Comparison of ENCODE assay signal across 28 mouse cellular contexts in the genomic region with DNA sequence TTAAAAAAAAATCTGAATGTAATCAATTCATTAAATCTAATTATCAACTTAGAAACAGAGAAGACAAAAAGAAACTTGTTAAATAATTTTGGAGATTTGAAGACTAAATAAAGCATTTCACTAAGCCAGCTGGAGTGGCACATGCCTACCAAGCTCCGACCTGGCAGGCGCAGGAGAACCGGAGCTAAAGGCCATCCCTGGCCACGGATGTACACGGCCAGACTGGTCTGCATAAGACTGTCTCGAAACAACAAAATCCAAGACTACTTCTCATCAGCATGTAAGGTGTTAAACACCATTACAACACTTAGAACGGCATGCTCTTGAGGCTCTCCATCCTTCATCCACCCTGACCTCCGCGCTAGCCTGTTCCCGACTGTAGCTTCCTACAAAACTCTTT. TPM values are rescaled to one million over a fixed set of nuclear protein-coding genes. Genes with fewer than 3 reads are reported as not detected.
DNase-seq lines count a peak whose midpoint lies in the region; ATAC-seq and TF ChIP-seq lines count a peak whose summit lies in the region.
"Had no signal": no experiment of that assay in that cellular context is flagged by ENCODE, and none has a peak within 500 bp of the region (broad histone marks: within the 10 kb centered on the region; RNA-seq: fewer than 3 reads in every experiment).

No protein-coding gene starts in this region.

- WGBS in forebrain, embryonic 16.5 days = 85% methylated on average over 10 of the region's 10 CpGs
- 89% methylated on average over 10 of the region's 10 CpGs for WGBS in forebrain, embryonic 15.5 days
- WGBS in midbrain, embryonic 16.5 days = 89% methylated on average over 10 of the region's 10 CpGs
- WGBS in midbrain, postnatal 0 days = 87% methylated on average over 10 of the region's 10 CpGs
- 88% methylated on average over 10 of the region's 10 CpGs for WGBS in neural tube, embryonic 15.5 days

- DNase-seq in layer of hippocampus, adult 2 months (ENCODE audit: low spot score in 2 of 2) = no peak
- no peak for DNase-seq in layer of hippocampus, adult 9-10 months (ENCODE audit: low spot score)
- no peak for DNase-seq in midbrain, postnatal 0 days (ENCODE audit: low spot score)
- DNase-seq in ovary, postnatal 10 days (ENCODE audit: low spot score) = no peak
- DNase-seq: adrenal gland, adult 2 months; adrenal gland, postnatal 14 days; cerebellum, adult 11 months; embryo, embryonic 11 days; forebrain, postnatal 0 days; gastrocnemius, adult 2 months; gastrocnemius, postnatal 14 days; heart, adult 18-20 months; heart, postnatal 10 days; heart, postnatal 36 days had no signal

- TF ChIP-seq CTCF in layer of hippocampus, adult 2 months (conservative IDR thresholded peaks at IDR 0.05) = no peak
- TF ChIP-seq CTCF in midbrain, postnatal 0 days (IDR thresholded peaks at IDR 0.05) = no peak

- no peaks in the 10 kb centered on the region for H3K27me3 ChIP-seq in forebrain, embryonic 16.5 days (replicated peaks; ENCODE audit: control insufficient read depth, insufficient read depth, low read length)
- no peaks in the 10 kb centered on the region for H3K27me3 ChIP-seq in forebrain, embryonic 15.5 days
- no peaks in the 10 kb centered on the region for H3K27me3 ChIP-seq in midbrain, embryonic 16.5 days (ENCODE audit: control insufficient read depth, insufficient read depth, low read depth, low read length)
- H3K27me3 ChIP-seq in midbrain, postnatal 0 days (ENCODE audit: insufficient read depth, low read length) = no peaks in the 10 kb centered on the region
- no peaks in the 10 kb centered on the region for H3K27me3 ChIP-seq in neural tube, embryonic 15.5 days (replicated peaks)
- H3K27me3 ChIP-seq: embryonic facial prominence, embryonic 13.5 days; forebrain, embryonic 12.5 days; heart, embryonic 12.5 days; heart, embryonic 15.5 days had no signal

- ATAC-seq in forebrain, embryonic 16.5 days = 0 out of 2 replicates have a peak, but pooled peaks have one; percentile 18
- ATAC-seq in forebrain, embryonic 15.5 days (replicated peaks) = no peak
- ATAC-seq in midbrain, embryonic 16.5 days = peak; percentile 58; the same call in 1 of the 2 replicates
- no peak for ATAC-seq in midbrain, postnatal 0 days (ENCODE audit: low FRiP score)
- 0 out of 2 replicates have a peak, but pooled peaks have one; percentile 31 for ATAC-seq in neural tube, embryonic 15.5 days (ENCODE audit: low FRiP score)
- ATAC-seq: CD4-positive, CD25-positive, alpha-beta regulatory T cell, adult 4 months; forebrain, postnatal 0 days; inflammation-experienced regulatory T-cells, adult 6 months had no signal

- H3K4me3 ChIP-seq in forebrain, embryonic 16.5 days (replicated peaks; ENCODE audit: low read length) = no peak overlapping the region
- H3K4me3 ChIP-seq in forebrain, embryonic 15.5 days = no peak overlapping the region
- no peak overlapping the region for H3K4me3 ChIP-seq in layer of hippocampus, adult 2 months
- no peak overlapping the region for H3K4me3 ChIP-seq in midbrain, embryonic 16.5 days (ENCODE audit: low read depth, low read length)
- no peak overlapping the region for H3K4me3 ChIP-seq in midbrain, postnatal 0 days (ENCODE audit: low read depth, low read length)
- H3K4me3 ChIP-seq in neural tube, embryonic 15.5 days (replicated peaks) = no peak overlapping the region
- H3K4me3 ChIP-seq: embryonic facial prominence, embryonic 10.5 days; embryonic facial prominence, embryonic 13.5 days; erythroblast, embryonic 14.5 days; forebrain, embryonic 12.5 days; gastrocnemius, adult 2 months; heart, embryonic 12.5 days; heart, embryonic 15.5 days; hindbrain, embryonic 10.5 days had no signal

- H3K4me1 ChIP-seq in forebrain, embryonic 16.5 days (replicated peaks; ENCODE audit: control insufficient read depth, insufficient read depth, low read length) = peaks cover 9% of the 10 kb centered on the region
- H3K4me1 ChIP-seq in forebrain, embryonic 15.5 days = peaks cover 27% of the 10 kb centered on the region
- peaks cover 8% of the 10 kb centered on the region for H3K4me1 ChIP-seq in midbrain, embryonic 16.5 days (ENCODE audit: control insufficient read depth, insufficient read depth, low read length)
- H3K4me1 ChIP-seq in midbrain, postnatal 0 days (ENCODE audit: insufficient read depth, low read length) = peaks cover 3% of the 10 kb centered on the region; the same call in 1 of the 2 replicates
- peaks cover 24% of the 10 kb centered on the region; the same call in 1 of the 2 replicates for H3K4me1 ChIP-seq in neural tube, embryonic 15.5 days
- H3K4me1 ChIP-seq: embryonic facial prominence, embryonic 10.5 days had no signal

- no peak overlapping the region for H3K27ac ChIP-seq in forebrain, embryonic 16.5 days (ENCODE audit: low read length)
- no peak overlapping the region for H3K27ac ChIP-seq in forebrain, embryonic 15.5 days (replicated peaks)
- 0 out of 2 replicates have a peak overlapping the region, but pooled peaks have one; percentile 23 for H3K27ac ChIP-seq in layer of hippocampus, adult 2 months
- no peak overlapping the region for H3K27ac ChIP-seq in midbrain, embryonic 16.5 days (ENCODE audit: low read length)
- H3K27ac ChIP-seq in midbrain, postnatal 0 days (ENCODE audit: low read depth, low read length) = no peak overlapping the region
- no peak overlapping the region for H3K27ac ChIP-seq in neural tube, embryonic 15.5 days (replicated peaks)
- H3K27ac ChIP-seq: embryonic facial prominence, embryonic 10.5 days; embryonic facial prominence, embryonic 13.5 days; forebrain, embryonic 12.5 days; gastrocnemius, adult 2 months; heart, embryonic 15.5 days; hindbrain, embryonic 10.5 days; hindbrain, embryonic 14.5 days had no signal

- no peaks in the 10 kb centered on the region for H3K9me3 ChIP-seq in forebrain, embryonic 16.5 days (ENCODE audit: control insufficient read depth, low read length)
- no peaks in the 10 kb centered on the region for H3K9me3 ChIP-seq in forebrain, embryonic 15.5 days
- no peaks in the 10 kb centered on the region for H3K9me3 ChIP-seq in midbrain, embryonic 16.5 days (replicated peaks; ENCODE audit: control insufficient read depth, low read length, poor library complexity, severe bottlenecking)
- no peaks in the 10 kb centered on the region for H3K9me3 ChIP-seq in midbrain, postnatal 0 days (ENCODE audit: low read length)
- no peaks in the 10 kb centered on the region for H3K9me3 ChIP-seq in neural tube, embryonic 15.5 days (replicated peaks)
- H3K9me3 ChIP-seq: embryonic facial prominence, embryonic 10.5 days; embryonic facial prominence, embryonic 13.5 days; forebrain, embryonic 12.5 days; heart, embryonic 12.5 days; heart, embryonic 15.5 days; hindbrain, embryonic 10.5 days had no signal

- H3K9ac ChIP-seq in forebrain, embryonic 16.5 days (replicated peaks; ENCODE audit: low read depth, low read length) = no peak overlapping the region
- H3K9ac ChIP-seq in forebrain, embryonic 15.5 days (replicated peaks) = no peak overlapping the region
- no peak overlapping the region for H3K9ac ChIP-seq in midbrain, embryonic 16.5 days (ENCODE audit: low read depth, low read length)
- no peak overlapping the region for H3K9ac ChIP-seq in midbrain, postnatal 0 days (replicated peaks; ENCODE audit: low read length, poor library complexity, severe bottlenecking)
- H3K9ac ChIP-seq in neural tube, embryonic 15.5 days (replicated peaks) = no peak overlapping the region
- H3K9ac ChIP-seq: embryonic facial prominence, embryonic 13.5 days; forebrain, embryonic 12.5 days; forebrain, postnatal 0 days; heart, embryonic 12.5 days; heart, embryonic 15.5 days; hindbrain, embryonic 14.5 days had no signal

- no peaks in the 10 kb centered on the region for H3K36me3 ChIP-seq in forebrain, embryonic 16.5 days (ENCODE audit: control insufficient read depth, insufficient read depth)
- 0 out of 2 replicates have a peak, but pooled peaks cover 4% of the 10 kb centered on the region for H3K36me3 ChIP-seq in forebrain, embryonic 15.5 days
- H3K36me3 ChIP-seq in midbrain, embryonic 16.5 days (ENCODE audit: control insufficient read depth, insufficient read depth, low read length) = 0 out of 2 replicates have a peak, but pooled peaks cover 2% of the 10 kb centered on the region
- H3K36me3 ChIP-seq in midbrain, postnatal 0 days (ENCODE audit: insufficient read depth, low read length) = peaks cover 5% of the 10 kb centered on the region
- peaks cover 5% of the 10 kb centered on the region; the same call in 1 of the 2 replicates for H3K36me3 ChIP-seq in neural tube, embryonic 15.5 days
- H3K36me3 ChIP-seq: heart, embryonic 15.5 days had no signal

- no peak overlapping the region for H3K4me2 ChIP-seq in forebrain, embryonic 16.5 days (ENCODE audit: low read length)
- H3K4me2 ChIP-seq in forebrain, embryonic 15.5 days (replicated peaks) = no peak overlapping the region
- H3K4me2 ChIP-seq in midbrain, embryonic 16.5 days (ENCODE audit: low read length) = no peak overlapping the region
- no peak overlapping the region for H3K4me2 ChIP-seq in midbrain, postnatal 0 days (ENCODE audit: low read depth, low read length, poor library complexity, severe bottlenecking)
- no peak overlapping the region for H3K4me2 ChIP-seq in neural tube, embryonic 15.5 days
- H3K4me2 ChIP-seq: embryonic facial prominence, embryonic 13.5 days; forebrain, embryonic 12.5 days; heart, embryonic 12.5 days; heart, embryonic 15.5 days; hindbrain, embryonic 14.5 days had no signal

RNA-seq across cellular contexts. Expression of a gene that starts 11.2 kb away (rescaled TPM):
- polyA plus RNA-seq in forebrain, embryonic 16.5 days (2015; fragmentation: Nextera tagmentation; extraction: Ambion mirVana) = 30.8 and 32.0 TPM in 2 replicates
- 27.8 and 27.9 TPM in 2 replicates for polyA plus RNA-seq in forebrain, embryonic 15.5 days (2015; fragmentation: Nextera tagmentation; extraction: Ambion mirVana)
- 100 to 1,000 TPM; 132 to 141 TPM for total RNA-seq in layer of hippocampus, adult 2 months (2021)
- polyA plus RNA-seq in midbrain, embryonic 16.5 days (2015; fragmentation: Nextera tagmentation; extraction: Ambion mirVana) = 27.2 and 32.3 TPM in 2 replicates
- total RNA-seq in midbrain, postnatal 0 days (2014; rRNA removed) = 137 and 143 TPM in 2 replicates
- polyA plus RNA-seq in midbrain, postnatal 0 days (2015; fragmentation: Nextera tagmentation; extraction: Ambion mirVana) = 19.0 and 21.9 TPM in 2 replicates
- polyA plus RNA-seq in neural tube, embryonic 15.5 days (2015; fragmentation: Nextera tagmentation; extraction: Ambion mirVana) = 23.1 and 27.1 TPM in 2 replicates

Comparison
In these comparisons a context has a peak if more than half of its experiments do, and no peak if none do; other contexts are left out.
1. ATAC-seq: peak in forebrain, embryonic 16.5 days (single experiment), midbrain, embryonic 16.5 days (single experiment) and neural tube, embryonic 15.5 days (single experiment); none in forebrain, embryonic 15.5 days (single experiment) and midbrain, postnatal 0 days (single experiment).